Mouse (Mus musculus) mature B cell (primary cell): ENCODE results near the gene Atf7ip.
"Not testable (repeated sequence)": the region's sequence is repeated elsewhere in the genome, so short reads cannot be mapped to it uniquely, and the experiment has no call there.

Experiments used
- in situ Hi-C: fragments of 300-500 bp; cut with MboI; formaldehyde crosslinking; loops from 2 replicates; pipeline ENCODE4 v1.14.3; 2019

Atf7ip gene

GRCm38 (mm10) chr6:136505867-136506266, at the start of gene Atf7ip:
Gene Atf7ip, plus strand, starts transcription at chr6:136506167.
- in situ Hi-C loops, result not testable (repeated sequence)

GRCm38 (mm10) chr6:136456302-136456701, 49.7 kb upstream of the Atf7ip start:
- in situ Hi-C loops, result loop anchor here (5.0 kb wide), 1 partner anchor 34 kb away; no protein-coding TSS in a partner anchor

GRCm38 (mm10) chr6:136459156-136459555, 46.8 kb upstream of the Atf7ip start:
- in situ Hi-C loops, result loop anchor here (5.0 kb wide), 1 partner anchor 37 kb away; no protein-coding TSS in a partner anchor

- in situ Hi-C loops, result no loop called here
These were observed 42.5 kb upstream of the Atf7ip start for GRCm38 (mm10) chr6:136463491-136463890.

- in situ Hi-C loops, result no loop called here
These were observed 41.8 kb upstream of the Atf7ip start for GRCm38 (mm10) chr6:136464121-136464621.

GRCm38 (mm10) chr6:136465021-136465420, 40.9 kb upstream of the Atf7ip start:
- in situ Hi-C loops, result loop anchor here (5.0 kb wide), 1 partner anchor 52 kb away; no protein-coding TSS in a partner anchor

GRCm38 (mm10) chr6:136465959-136466381, 40.0 kb upstream of the Atf7ip start:
- in situ Hi-C loops, result loop anchor here (5.0 kb wide), 1 partner anchor 51 kb away; no protein-coding TSS in a partner anchor

GRCm38 (mm10) chr6:136466956-136467750, 38.8 kb upstream of the Atf7ip start:
- in situ Hi-C loops, result loop anchor here (5.0 kb wide), 1 partner anchor 50 kb away; no protein-coding TSS in a partner anchor

- in situ Hi-C loops, result loop anchor here (5.0 kb wide), 1 partner anchor 49 kb away; no protein-coding TSS in a partner anchor
These were observed 38.1 kb upstream of the Atf7ip start for GRCm38 (mm10) chr6:136467837-136468236.

GRCm38 (mm10) chr6:136468401-136468912, 37.5 kb upstream of the Atf7ip start:
- in situ Hi-C loops, result loop anchor here (5.0 kb wide), 1 partner anchor 49 kb away; no protein-coding TSS in a partner anchor

GRCm38 (mm10) chr6:136468974-136469792, 36.8 kb upstream of the Atf7ip start:
- in situ Hi-C loops, result loop anchor here (5.0 kb wide), 1 partner anchor 48 kb away; no protein-coding TSS in a partner anchor

- in situ Hi-C loops, result loop anchor here (5.0 kb wide), 1 partner anchor 47 kb away; no protein-coding TSS in a partner anchor
These were observed 36.2 kb upstream of the Atf7ip start for GRCm38 (mm10) chr6:136469807-136470206.

- in situ Hi-C loops, result no loop called here
These were observed 35.4 kb upstream of the Atf7ip start for GRCm38 (mm10) chr6:136470321-136471230.

- in situ Hi-C loops, result no loop called here
These were observed 34.4 kb upstream of the Atf7ip start for GRCm38 (mm10) chr6:136471601-136472000.

- in situ Hi-C loops, result no loop called here
These were observed 33.2 kb upstream of the Atf7ip start for GRCm38 (mm10) chr6:136472779-136473178.

- in situ Hi-C loops, result no loop called here
These were observed 32.4 kb upstream of the Atf7ip start for GRCm38 (mm10) chr6:136473472-136474129.

GRCm38 (mm10) chr6:136475171-136475860, 30.7 kb upstream of the Atf7ip start:
- in situ Hi-C loops, result no loop called here

GRCm38 (mm10) chr6:136477878-136478277, 28.1 kb upstream of the Atf7ip start:
- in situ Hi-C loops, result no loop called here

GRCm38 (mm10) chr6:136483531-136483930, 22.4 kb upstream of the Atf7ip start:
- in situ Hi-C loops, result no loop called here
